Mouse (Mus musculus) cerebellum, adult 18-20 months (tissue): Measurements from ENCODE around the gene Adamtsl2.
A peak's percentile ranks its signal among the peaks of the same experiment; 100 is the strongest.

Experiments used
- DNase-seq, 2 experiments: peaks; one replicate each; pipeline ENCODE4 v3.0.0; 2021

Gene Adamtsl2

DNA sequence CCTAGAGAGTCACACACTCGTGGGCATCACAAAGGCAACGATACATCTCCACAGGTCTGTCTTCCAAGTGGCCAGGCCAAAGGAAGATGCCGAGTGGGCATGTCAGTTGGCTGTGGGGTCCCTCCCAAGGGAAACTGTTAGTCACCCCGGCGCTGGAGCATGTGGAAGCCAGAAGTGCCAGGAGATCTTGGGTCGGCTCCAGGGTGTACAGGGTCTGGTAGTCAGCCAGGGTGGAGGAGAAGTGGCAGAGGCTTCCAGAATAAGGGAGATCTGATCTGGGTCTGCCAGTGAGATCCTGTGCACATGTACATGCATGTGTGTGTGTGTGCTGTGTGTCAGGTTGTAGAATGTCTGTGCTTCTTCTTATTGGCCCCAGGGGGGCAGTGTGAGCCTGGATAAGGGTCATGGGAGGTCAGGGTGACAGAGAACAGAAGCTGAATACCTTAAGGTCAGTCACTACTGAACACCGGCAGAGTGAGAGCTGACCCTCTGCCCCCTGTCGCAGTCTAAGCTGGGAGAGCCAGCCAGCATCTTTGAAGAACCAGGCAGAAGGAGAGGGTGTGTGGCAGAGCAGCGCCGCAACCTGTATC is 1.4 kb upstream of the Adamtsl2 start:
- DNase-seq, result no peak

DNA sequence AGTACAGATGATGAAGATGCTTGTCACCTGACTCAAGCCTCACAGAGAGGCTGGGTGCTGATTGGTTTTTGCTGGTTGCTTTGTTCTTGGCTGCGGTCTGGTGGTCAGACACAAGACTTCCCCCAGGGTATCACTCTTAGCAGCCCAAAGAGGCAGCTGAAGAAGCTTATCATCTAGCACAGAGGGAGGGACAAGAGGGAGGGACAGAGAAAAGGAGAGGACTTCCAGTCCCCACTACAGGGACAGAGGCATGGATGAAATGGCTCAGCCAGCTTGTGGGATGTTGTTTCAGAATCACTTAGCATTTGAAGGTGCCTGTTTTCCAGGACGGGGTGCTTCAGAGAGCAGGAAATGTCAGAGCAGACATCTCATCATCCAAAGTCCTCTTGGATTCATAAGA is 867 bp upstream of the Adamtsl2 start:
- DNase-seq, result no peak

DNA sequence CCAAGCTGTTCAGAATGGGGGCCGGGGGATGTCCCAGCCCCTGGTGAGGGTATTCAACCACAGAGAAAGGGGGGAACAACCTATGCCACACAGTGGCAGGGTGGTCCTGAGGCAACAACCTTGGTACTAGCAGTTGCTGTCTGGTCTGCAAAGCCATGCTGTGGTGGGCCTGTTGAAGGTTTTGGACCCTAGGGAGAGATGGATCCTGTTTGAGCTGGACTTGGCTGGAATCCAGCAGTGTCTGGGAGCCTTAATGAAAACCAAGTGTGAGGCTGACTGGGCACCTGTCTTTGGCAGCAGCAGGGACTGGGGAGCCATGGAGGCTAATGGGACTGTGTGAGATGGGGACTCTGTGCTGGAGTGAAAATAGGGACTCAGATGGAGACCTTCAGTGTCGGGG is 470 bp downstream of the Adamtsl2 start:
- peak in 1 of 2 experiments; percentile 9 for DNase-seq

GRCm38 (mm10) chr2:27083761-27084475 is 4.7 kb downstream of the Adamtsl2 start:
- no peak for DNase-seq

DNA sequence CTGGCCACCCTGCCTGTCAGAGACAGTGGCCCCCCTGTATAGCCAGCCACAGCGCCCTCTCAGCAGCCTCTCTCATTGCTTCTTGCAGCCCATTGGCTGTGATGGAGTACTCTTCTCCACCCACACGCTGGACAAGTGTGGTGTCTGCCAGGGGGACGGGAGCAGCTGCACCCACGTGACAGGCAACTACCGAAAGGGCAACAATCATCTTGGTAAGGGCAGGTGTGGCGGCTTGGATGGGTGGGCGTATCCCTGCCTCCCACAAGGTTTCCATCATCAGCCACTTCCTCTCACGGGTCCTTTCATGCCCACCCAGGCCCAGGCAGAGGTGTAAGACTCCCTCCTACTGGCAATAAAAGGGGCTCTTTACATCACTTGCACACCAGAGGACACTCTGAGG is 5.8 kb downstream of the Adamtsl2 start:
- no peak for DNase-seq

DNA sequence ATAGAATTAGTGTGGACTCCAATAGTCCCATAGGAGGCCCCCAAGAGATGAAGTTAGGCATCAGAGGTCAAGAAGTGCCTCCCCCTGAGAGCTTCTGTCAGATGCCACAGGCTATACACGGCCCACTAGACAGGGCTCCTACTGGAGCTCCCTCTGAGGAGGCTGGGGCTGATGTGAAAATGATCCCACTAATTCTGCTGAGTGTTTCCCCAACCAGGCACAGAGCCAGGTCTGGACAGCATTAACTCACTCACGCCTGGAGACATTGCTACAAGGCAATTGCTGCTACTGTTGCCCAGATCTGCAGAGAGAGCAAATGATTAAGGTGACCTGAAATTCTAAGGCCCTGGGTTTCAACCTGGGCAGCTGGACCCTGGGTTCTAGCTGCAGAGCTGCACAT is 6.6 kb downstream of the Adamtsl2 start:
- no peak for DNase-seq

DNA sequence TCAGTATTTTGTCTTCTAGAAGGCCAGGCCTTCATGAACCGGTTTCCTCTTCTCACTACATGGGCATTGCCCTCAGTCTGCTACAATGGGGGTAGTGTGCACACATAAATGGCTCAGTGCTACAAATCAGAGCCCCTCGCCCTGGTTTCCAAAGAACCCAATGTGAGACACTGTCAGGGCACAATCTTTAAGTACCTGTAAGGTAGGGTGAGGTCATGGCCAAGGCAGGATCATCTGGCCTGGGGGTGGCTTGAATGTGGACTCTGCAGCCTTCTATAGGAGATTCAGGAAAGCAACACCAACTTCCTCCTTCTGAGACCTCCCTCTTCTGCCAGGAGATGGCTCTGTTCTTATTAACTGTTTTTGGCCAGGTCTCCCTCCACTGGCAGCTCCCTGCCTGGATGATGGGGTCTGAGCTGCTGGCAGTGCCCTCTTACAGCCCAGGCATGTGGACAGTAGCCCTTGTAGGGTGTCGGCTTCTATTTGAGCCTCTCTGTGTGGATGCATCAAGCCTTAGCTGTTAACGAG is 7.4 kb downstream of the Adamtsl2 start:
- no peak for DNase-seq

DNA sequence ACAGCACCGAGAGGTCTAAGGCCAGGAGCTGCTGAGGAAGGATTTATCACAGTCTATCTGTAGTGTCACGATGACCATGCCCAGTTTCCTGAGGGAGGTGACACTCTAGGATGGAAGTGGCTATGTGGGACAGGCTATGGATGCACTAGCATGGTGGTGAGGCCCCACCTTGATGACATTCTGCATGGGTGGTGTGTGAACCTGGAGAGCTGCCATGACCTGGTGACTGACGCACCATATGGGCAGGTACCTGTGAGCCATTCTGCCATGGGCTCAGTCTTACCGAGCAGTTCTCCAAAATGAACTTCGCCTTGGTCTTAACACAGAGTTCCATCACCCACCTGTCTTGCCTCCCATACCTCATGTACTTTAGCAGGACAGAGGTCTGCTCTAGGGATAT is 8.4 kb downstream of the Adamtsl2 start:
- no peak for DNase-seq

DNA sequence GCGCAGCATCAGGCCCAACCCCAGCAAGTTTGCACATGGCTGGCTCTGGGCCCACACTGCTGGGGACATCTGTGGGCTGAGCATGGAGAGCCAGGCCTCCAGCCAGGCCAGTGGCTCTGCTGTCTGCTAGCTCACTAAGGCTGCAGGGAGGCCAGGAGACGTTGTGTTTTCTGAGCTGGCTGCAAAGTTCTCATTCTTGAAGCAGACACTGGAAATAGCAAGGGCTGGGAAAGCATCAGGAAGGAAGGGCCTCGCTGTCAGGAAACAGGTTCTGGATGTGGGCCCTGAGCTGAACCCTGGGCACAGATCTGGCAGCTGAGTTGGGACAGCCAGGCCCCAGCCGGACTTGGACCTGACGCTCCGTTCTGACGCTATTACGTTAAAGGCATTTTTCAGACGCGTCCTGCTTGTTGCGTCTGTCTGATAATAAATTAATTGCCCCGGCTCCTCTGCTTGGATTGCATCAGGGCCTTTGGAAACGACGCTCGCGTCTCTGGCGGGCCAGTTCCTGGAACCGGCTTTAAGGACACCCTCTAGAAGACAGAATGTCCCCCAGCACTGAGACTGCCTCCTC is 9.0 kb downstream of the Adamtsl2 start:
- peak in 1 of 2 experiments; percentile 16 for DNase-seq

DNA sequence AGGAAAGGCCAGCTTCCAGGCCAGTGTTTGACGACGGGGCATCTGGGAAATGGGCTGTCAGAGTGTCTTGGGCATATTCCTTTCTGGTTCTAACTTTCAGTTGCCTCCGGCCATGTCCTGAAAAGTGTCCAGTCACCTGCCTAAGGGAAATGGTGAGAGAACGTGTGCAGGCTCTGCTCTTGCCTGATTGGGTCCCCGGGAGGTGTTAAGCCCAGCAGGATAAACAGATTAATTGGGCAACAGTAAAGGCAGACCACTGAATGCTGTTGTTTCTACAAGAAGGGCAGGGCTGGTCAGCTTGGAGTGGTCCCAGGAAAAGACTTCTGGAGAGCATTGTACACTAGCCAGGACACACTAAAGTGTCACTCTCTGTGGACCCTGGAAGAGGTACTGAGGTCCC is 9.5 kb downstream of the Adamtsl2 start:
- no peak for DNase-seq

- DNase-seq, result no peak
Observed at GRCm38 (mm10) chr2:27089238-27089637, 10.1 kb downstream of the Adamtsl2 start.

DNA sequence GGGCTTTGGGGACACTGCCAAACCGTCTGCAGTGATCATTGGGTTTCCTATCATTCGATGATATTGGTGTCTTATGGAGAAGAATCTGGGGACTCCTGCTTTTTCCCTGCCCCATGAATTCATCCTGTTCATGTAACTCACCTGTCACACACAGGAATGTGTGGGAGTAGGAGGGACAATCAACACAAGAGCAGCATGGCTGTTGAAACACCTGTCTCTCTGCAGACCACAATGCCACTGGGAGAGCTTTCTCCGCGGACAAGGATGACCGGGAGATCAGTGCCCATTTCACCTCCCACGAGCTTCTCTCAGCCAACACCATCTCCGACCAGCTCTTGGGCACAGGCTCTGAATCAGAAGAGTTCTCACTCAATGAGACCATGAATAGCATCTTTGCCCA is 16.0 kb downstream of the Adamtsl2 start:
- DNase-seq, result no peak

GRCm38 (mm10) chr2:27096341-27096981 is 17.3 kb downstream of the Adamtsl2 start:
- no peak for DNase-seq

DNA sequence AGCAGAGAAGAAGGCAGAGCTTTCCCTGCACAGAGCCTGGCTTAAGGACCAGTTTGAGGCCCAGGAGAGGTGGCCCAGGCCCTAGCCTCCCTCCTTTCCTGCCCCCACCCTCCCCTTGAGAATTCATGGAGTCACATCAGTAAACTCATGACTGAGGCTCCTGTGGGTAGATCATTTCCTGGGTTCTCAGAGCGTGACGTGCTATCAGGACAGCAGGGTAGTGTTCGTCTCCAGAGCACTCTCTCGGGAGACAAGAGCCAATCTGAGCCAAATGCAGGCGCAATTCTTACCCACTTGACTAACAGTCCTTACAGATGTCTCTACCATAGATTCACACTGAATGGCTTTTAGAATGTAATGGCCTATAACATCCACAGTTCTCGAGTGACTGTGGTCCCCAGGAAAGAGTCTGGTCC is 18.1 kb downstream of the Adamtsl2 start:
- DNase-seq, result no peak

DNA sequence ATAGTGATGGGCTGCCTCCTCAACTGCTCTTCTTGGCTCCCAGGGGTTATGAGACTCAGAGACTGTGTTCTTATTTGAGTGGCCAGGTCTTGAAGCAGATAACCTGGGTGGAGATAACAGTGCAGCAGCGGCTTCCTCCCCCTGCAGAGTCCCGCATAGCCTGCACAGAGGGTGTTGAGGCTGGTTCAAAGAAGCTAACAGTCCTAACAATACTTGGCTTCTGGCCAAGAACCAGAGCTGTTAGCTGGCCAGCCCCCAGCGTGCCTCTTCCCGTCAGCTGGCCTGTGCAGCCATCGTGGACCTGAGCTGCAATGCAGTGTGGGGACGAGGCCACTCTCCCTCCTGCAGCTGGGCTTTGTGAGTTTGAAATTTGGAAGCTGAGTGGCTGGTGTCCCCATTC is 18.6 kb downstream of the Adamtsl2 start:
- no peak for DNase-seq

DNA sequence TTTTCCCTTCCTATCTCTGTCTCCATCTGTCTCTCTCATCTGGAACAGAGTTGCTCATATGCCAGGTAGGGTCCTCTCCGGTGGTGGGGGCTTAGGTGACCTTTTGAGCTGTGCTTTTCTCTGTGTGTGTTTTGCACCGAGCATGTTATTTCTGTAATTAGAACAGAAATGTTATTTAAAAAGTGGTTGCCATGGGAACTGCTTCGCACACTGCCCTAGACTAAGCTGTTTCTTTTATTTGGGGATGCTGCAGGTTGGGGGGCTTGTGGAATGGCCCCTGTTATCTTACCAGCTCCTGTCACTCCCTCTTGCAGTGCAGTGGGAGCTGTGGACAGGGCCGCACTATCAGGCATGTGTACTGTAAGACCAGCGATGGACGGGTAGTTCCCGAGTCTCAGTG is 24.4 kb downstream of the Adamtsl2 start:
- DNase-seq, result no peak

GRCm38 (mm10) chr2:27106816-27107215 is 27.6 kb downstream of the Adamtsl2 start:
- no peak for DNase-seq

GRCm38 (mm10) chr2:27108144-27108543 is 29.0 kb downstream of the Adamtsl2 start:
- no peak for DNase-seq

- peak; percentile 60 to 64 for DNase-seq
Observed at GRCm38 (mm10) chr2:27109052-27109451, 29.9 kb downstream of the Adamtsl2 start.

- DNase-seq, result no peak
Observed at GRCm38 (mm10) chr2:27112585-27112984, 33.4 kb downstream of the Adamtsl2 start.

DNA sequence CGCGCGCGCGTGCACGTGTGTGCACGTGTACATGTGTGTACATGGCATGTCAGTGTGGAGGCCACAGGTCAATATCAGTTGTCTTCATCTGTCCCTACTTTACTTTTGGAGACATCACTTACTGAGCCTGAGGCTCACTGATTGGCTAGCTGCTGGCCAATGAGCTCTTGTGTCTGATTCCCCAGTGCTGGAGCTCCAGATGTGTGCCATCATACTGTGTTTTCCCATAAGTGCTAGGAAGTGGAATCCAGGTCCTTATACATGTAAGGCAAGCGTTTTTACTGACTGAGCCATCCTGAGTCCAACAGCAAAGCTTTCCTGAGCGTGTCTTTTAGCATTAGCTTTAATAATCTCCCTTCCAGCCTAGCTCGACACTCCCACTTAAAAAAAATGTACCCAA is 35.0 kb downstream of the Adamtsl2 start:
- no peak for DNase-seq

DNA sequence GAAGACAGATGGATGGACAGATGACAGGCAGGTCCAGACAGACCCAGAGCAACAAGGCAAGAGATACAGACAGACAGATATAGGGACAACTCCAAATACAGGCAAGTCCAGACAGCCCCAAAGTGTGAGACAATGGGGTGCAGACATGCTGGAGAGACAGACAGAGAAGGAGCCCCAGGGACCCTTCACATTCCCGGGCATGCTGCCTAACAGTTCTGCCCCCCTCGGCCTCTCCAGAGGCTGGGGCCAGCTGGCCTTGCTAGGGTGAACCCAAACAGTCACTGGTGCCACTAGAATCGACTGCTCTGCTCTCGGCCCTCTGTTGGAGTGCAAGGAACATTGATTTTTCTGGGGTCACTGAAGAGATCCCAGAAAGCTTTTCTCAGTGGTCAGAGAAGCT is 39.3 kb downstream of the Adamtsl2 start:
- DNase-seq, result no peak

- DNase-seq, result no peak
Observed at GRCm38 (mm10) chr2:27119766-27120165, 40.6 kb downstream of the Adamtsl2 start.

- no peak for DNase-seq
Observed at GRCm38 (mm10) chr2:27120241-27120641, 41.1 kb downstream of the Adamtsl2 start.
